19 mouse cellular contexts compared by ENCODE assay signal in genomic region chr11:94811537-94811936, GRCm38 (mm10). TPM values are rescaled to one million over a fixed set of nuclear protein-coding genes. Genes with fewer than 3 reads are reported as not detected.
DNase-seq lines count a peak whose midpoint lies in the region; ATAC-seq and TF ChIP-seq lines count a peak whose summit lies in the region.
"Not testable (repeated sequence)": the region's sequence is repeated elsewhere in the genome, so short reads cannot be mapped to it uniquely, and the experiment has no call there.
"Had no signal": no experiment of that assay in that cellular context is flagged by ENCODE, and none has a peak within 500 bp of the region (broad histone marks: within the 10 kb centered on the region; RNA-seq: fewer than 3 reads in every experiment).

No protein-coding gene starts in this region.

- not testable (repeated sequence) for H3K4me1 ChIP-seq in kidney, adult 2 months (ENCODE audit: control insufficient read depth, insufficient read depth, low read length); lung, embryonic 14.5 days (ENCODE audit: insufficient read depth)

- not testable (repeated sequence) for H3K4me3 ChIP-seq in kidney, adult 2 months (ENCODE audit: insufficient read depth, low read depth, low read length); lung, embryonic 14.5 days (ENCODE audit: low read depth, low read length)

- H3K27ac ChIP-seq in kidney, adult 2 months (ENCODE audit: insufficient read depth, low read depth, low read length); lung, embryonic 14.5 days (ENCODE audit: low read depth): not testable (repeated sequence)

- not testable (repeated sequence) for H3K9me3 ChIP-seq in lung, embryonic 14.5 days (ENCODE audit: low read depth, low read length)

- TF ChIP-seq CTCF in kidney, adult 2 months (conservative IDR thresholded peaks at IDR 0.05; ENCODE audit: insufficient read depth, insufficient read length, low read depth, low read length); lung, embryonic 14.5 days (IDR thresholded peaks at IDR 0.05; ENCODE audit: low read depth): not testable (repeated sequence)

- peak; percentile 22 for DNase-seq in adrenal gland, postnatal 10 days
- DNase-seq in cerebellum, postnatal 10 days: peak; percentile 45 to 47
- peak; percentile 13 to 21 for DNase-seq in heart, postnatal 14 days
- DNase-seq in kidney, adult 2 months: peak; percentile 27
- peak; percentile 44 to 55 for DNase-seq in kidney, postnatal 25 days
- DNase-seq in lung, embryonic 14.5 days: peak; percentile 30
- peak; percentile 17 for DNase-seq in lung, postnatal 36 days

- TF ChIP-seq POLR2A in kidney, adult 2 months (IDR thresholded peaks at IDR 0.05; ENCODE audit: low read depth, low read length): not testable (repeated sequence)

- H3K27me3 ChIP-seq in kidney, adult 2 months (replicated peaks; ENCODE audit: control insufficient read depth, insufficient read depth, low read length); lung, embryonic 14.5 days (ENCODE audit: insufficient read depth, low read length): not testable (repeated sequence)

- not testable (repeated sequence) for H3K4me2 ChIP-seq in lung, embryonic 14.5 days

- ATAC-seq in lung, embryonic 14.5 days (ENCODE audit: insufficient read depth): not testable (repeated sequence)

- intact Hi-C loops in heart, postnatal 14 days (cut with DNase I): not testable (repeated sequence)

- not testable (repeated sequence) for H3K9ac ChIP-seq in lung, embryonic 14.5 days

- H3K36me3 ChIP-seq in kidney, adult 2 months (ENCODE audit: control insufficient read depth, insufficient read depth, low read length); lung, embryonic 14.5 days (ENCODE audit: insufficient read depth): not testable (repeated sequence)

- 43% methylated on average over 3 of the region's 3 CpGs for WGBS in kidney, adult 2 months
- WGBS in lung, embryonic 14.5 days: 50% methylated on average over 2 of the region's 3 CpGs

RNA-seq across cellular contexts. Expression of gene Tmem92, which starts 29.0 kb away (rescaled TPM):
- total RNA-seq in adrenal gland, postnatal 10 days (2021): not detected
- total RNA-seq in heart, postnatal 14 days (2021): not detected
- not detected in 2 replicates for polyA plus RNA-seq in kidney, adult 2 months (2012; rRNA removed)
- not detected in 2 replicates for polyA plus RNA-seq in lung, embryonic 14.5 days (2014; fragmentation: Nextera tagmentation; extraction: Ambion mirVana)
- total RNA-seq: forebrain, postnatal 0 days; gastrocnemius, adult 18-20 months; gastrocnemius, postnatal 25 days; granulocyte monocyte progenitor cell, adult 5-6 weeks; heart, adult 8-10 months; MEL had no signal
- polyA plus RNA-seq: embryonic facial prominence, embryonic 10.5 days; embryonic facial prominence, embryonic 14.5 days; forebrain, embryonic 13.5 days; heart, embryonic 12.5 days; hindbrain, embryonic 10.5 days; hindbrain, embryonic 14.5 days had no signal
